In the genomic region with DNA sequence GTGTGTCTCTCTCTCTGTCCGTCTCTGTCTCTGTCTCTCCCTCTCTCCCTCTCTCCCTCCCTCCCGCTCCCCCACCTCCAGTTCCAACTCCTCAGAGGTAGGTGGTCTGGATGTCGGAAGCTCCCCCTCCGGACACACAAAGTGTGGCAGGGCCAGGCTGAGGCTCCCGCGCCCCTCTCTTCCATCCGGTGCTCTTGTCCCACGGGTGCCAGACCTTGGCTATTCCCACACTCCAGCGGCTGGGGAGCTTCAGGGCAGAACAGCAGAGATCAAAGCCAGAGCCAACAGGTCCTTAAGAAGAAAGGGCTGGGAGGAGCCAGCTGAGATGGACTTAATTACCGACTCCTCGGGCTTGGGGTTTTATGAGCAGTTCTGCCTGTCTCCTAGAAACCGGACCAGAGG, we compare ENCODE assay signal across 8 mouse cellular contexts.
DNase-seq lines count a peak whose midpoint lies in the region; ATAC-seq lines count a peak whose summit lies in the region.

No protein-coding gene starts in this region.

- 2% methylated on average over 11 of the region's 12 CpGs for WGBS in hindbrain, embryonic 14.5 days
- WGBS in lung, embryonic 16.5 days = 2% methylated on average over 11 of the region's 12 CpGs
- WGBS in stomach, embryonic 15.5 days = 3% methylated on average over 12 of the region's 12 CpGs

- peak; percentile 18 for DNase-seq in ovary, postnatal 10 days (ENCODE audit: low spot score)
- DNase-seq in ovary, postnatal 36 days (ENCODE audit: low spot score) = no peak
- peak; percentile 46 for DNase-seq in fat pad, adult 2 months (ENCODE audit: extremely low read depth, low read depth, low spot score)
- peak; percentile 38 for DNase-seq in hindbrain, embryonic 14.5 days (ENCODE audit: low spot score)
- no peak for DNase-seq in layer of hippocampus, postnatal 36 days
- DNase-seq in thymus, postnatal 0 days (ENCODE audit: low spot score) = no peak

- H3K27ac ChIP-seq in hindbrain, embryonic 14.5 days = no peak overlapping the region
- no peak overlapping the region for H3K27ac ChIP-seq in lung, embryonic 16.5 days (ENCODE audit: low read length)
- H3K27ac ChIP-seq in stomach, embryonic 15.5 days = peak overlapping the region; percentile 61; the same call in 1 of the 2 replicates

- no peaks in the 10 kb centered on the region for H3K36me3 ChIP-seq in hindbrain, embryonic 14.5 days (replicated peaks; ENCODE audit: control insufficient read depth, insufficient read depth)
- no peaks in the 10 kb centered on the region for H3K36me3 ChIP-seq in lung, embryonic 16.5 days (ENCODE audit: control insufficient read depth, insufficient read depth, low read length)
- no peaks in the 10 kb centered on the region for H3K36me3 ChIP-seq in stomach, embryonic 15.5 days

- H3K4me1 ChIP-seq in hindbrain, embryonic 14.5 days (replicated peaks; ENCODE audit: control insufficient read depth, insufficient read depth, low read length) = peaks cover 4% of the 10 kb centered on the region; the same call in 1 of the 2 replicates
- peaks cover 18% of the 10 kb centered on the region for H3K4me1 ChIP-seq in lung, embryonic 16.5 days (replicated peaks; ENCODE audit: control insufficient read depth, insufficient read depth, low read length)
- H3K4me1 ChIP-seq in stomach, embryonic 15.5 days = peaks cover 19% of the 10 kb centered on the region

- ATAC-seq in hindbrain, embryonic 14.5 days (ENCODE audit: low FRiP score) = peak; percentile 53; the same call in 1 of the 2 replicates
- peak; percentile 56 for ATAC-seq in lung, embryonic 16.5 days (ENCODE audit: low read depth)
- 0 out of 2 replicates have a peak, but pooled peaks have one; percentile 20 for ATAC-seq in stomach, embryonic 15.5 days (ENCODE audit: insufficient read depth, low FRiP score, low read depth)

- no peaks in the 10 kb centered on the region for H3K9me3 ChIP-seq in hindbrain, embryonic 14.5 days (ENCODE audit: control insufficient read depth, low read length)
- no peaks in the 10 kb centered on the region for H3K9me3 ChIP-seq in lung, embryonic 16.5 days (ENCODE audit: control insufficient read depth, low read length)
- H3K9me3 ChIP-seq in stomach, embryonic 15.5 days = no peaks in the 10 kb centered on the region

- H3K4me2 ChIP-seq in hindbrain, embryonic 14.5 days (replicated peaks) = peak overlapping the region; percentile 49
- peak overlapping the region; percentile 54 for H3K4me2 ChIP-seq in lung, embryonic 16.5 days (ENCODE audit: low read depth, low read length)
- H3K4me2 ChIP-seq in stomach, embryonic 15.5 days = peak overlapping the region; percentile 69

- no peak overlapping the region for H3K9ac ChIP-seq in hindbrain, embryonic 14.5 days
- peak overlapping the region; percentile 54 for H3K9ac ChIP-seq in lung, embryonic 16.5 days (ENCODE audit: low read length)
- H3K9ac ChIP-seq in stomach, embryonic 15.5 days = no peak overlapping the region

- no peaks in the 10 kb centered on the region for H3K27me3 ChIP-seq in hindbrain, embryonic 14.5 days (ENCODE audit: control insufficient read depth, insufficient read depth, low read length)
- no peaks in the 10 kb centered on the region; the same call in 1 of the 2 replicates for H3K27me3 ChIP-seq in lung, embryonic 16.5 days (ENCODE audit: control insufficient read depth, insufficient read depth, low read depth, low read length)
- H3K27me3 ChIP-seq in stomach, embryonic 15.5 days (replicated peaks) = no peaks in the 10 kb centered on the region

- H3K4me3 ChIP-seq in hindbrain, embryonic 14.5 days (replicated peaks; ENCODE audit: low read length) = peak overlapping the region; percentile 17
- peak overlapping the region; percentile 41 for H3K4me3 ChIP-seq in lung, embryonic 16.5 days (ENCODE audit: low read length)
- peak overlapping the region; percentile 29 for H3K4me3 ChIP-seq in stomach, embryonic 15.5 days (replicated peaks)

Comparison
In these comparisons a context has a peak if more than half of its experiments do, and no peak if none do; other contexts are left out.
1. DNase-seq: peak in ovary, postnatal 10 days (single experiment), fat pad, adult 2 months (single experiment) and hindbrain, embryonic 14.5 days (single experiment); none in ovary, postnatal 36 days (single experiment), layer of hippocampus, postnatal 36 days (0 of 2) and thymus, postnatal 0 days (single experiment).
2. Peak in every context shown above with its lines, with median percentiles within 50 percentile points of each other: ATAC-seq, H3K4me2 ChIP-seq and H3K4me3 ChIP-seq.